Mouse (Mus musculus): ENCODE data around the gene Acsm2. TPM values are rescaled to one million over a fixed set of nuclear protein-coding genes. Genes with fewer than 3 reads are reported as not detected.
"Not testable (repeated sequence)": the region's sequence is repeated elsewhere in the genome, so short reads cannot be mapped to it uniquely, and the experiment has no call there.

Acsm2 gene
- total RNA-seq, 1 experiment from 2014 or later: not detected

- not testable (repeated sequence) for DNase-seq
Measured at GRCm38 (mm10) chr7:119562476-119562875, 8.3 kb downstream of the Acsm2 start.

- no peak for DNase-seq
Measured at GRCm38 (mm10) chr7:119594530-119595107, 40.5 kb downstream of the Acsm2 start.

GRCm38 (mm10) chr7:119595306-119595705 lies 41.2 kb downstream of the Acsm2 start:
- DNase-seq: no peak

GRCm38 (mm10) chr7:119596536-119596935 lies 42.4 kb downstream of the Acsm2 start:
- no peak for DNase-seq

- no peak for DNase-seq
Measured at GRCm38 (mm10) chr7:119601195-119601953, 47.2 kb downstream of the Acsm2 start.

GRCm38 (mm10) chr7:119601954-119602317 lies 47.8 kb downstream of the Acsm2 start:
- DNase-seq: no peak

- no peak for DNase-seq
Measured at GRCm38 (mm10) chr7:119604903-119605483, 50.9 kb downstream of the Acsm2 start.

GRCm38 (mm10) chr7:119605926-119606663 lies 52.0 kb downstream of the Acsm2 start:
- no peak for DNase-seq

GRCm38 (mm10) chr7:119606664-119607076 lies 52.5 kb downstream of the Acsm2 start, which contains the start of gene Acsm1:
Gene Acsm1 (plus strand): TSS chr7:119607026.
- DNase-seq: no peak

GRCm38 (mm10) chr7:119607796-119608515 lies 53.8 kb downstream of the Acsm2 start:
- no peak for DNase-seq

GRCm38 (mm10) chr7:119616531-119616930 lies 62.4 kb downstream of the Acsm2 start:
- no peak for DNase-seq

GRCm38 (mm10) chr7:119617593-119617992 lies 63.5 kb downstream of the Acsm2 start:
- no peak for DNase-seq

GRCm38 (mm10) chr7:119618209-119618935 lies 64.2 kb downstream of the Acsm2 start:
- no peak for DNase-seq

- no peak for DNase-seq
Measured at GRCm38 (mm10) chr7:119620157-119620556, 66.0 kb downstream of the Acsm2 start.

- no peak for DNase-seq
Measured at GRCm38 (mm10) chr7:119638773-119639172, 84.6 kb downstream of the Acsm2 start.

- no peak for DNase-seq
Measured at GRCm38 (mm10) chr7:119642307-119642706, 88.2 kb downstream of the Acsm2 start.

Other genes starting within 250 kb of the Acsm2 start
- gene Gp2, start 95.1 kb upstream of the Acsm2 start, total RNA-seq (2021): not detected in 2 replicates
- gene Umod, start 75.1 kb upstream of the Acsm2 start, total RNA-seq (2021): not detected in 2 replicates
- gene Acsm5, start 34.9 kb upstream of the Acsm2 start, total RNA-seq (2021): 3.0 and 3.3 TPM in 2 replicates
- not detected in 2 replicates for gene Pdilt, start 30.9 kb upstream of the Acsm2 start, total RNA-seq (2021)
- 3.5 TPM in 1 of 2 replicates, not detected in the other for gene Acsm1, start 52.7 kb downstream of the Acsm2 start, total RNA-seq (2021)
- not detected in 2 replicates for gene Acsm4, start 135.7 kb downstream of the Acsm2 start, total RNA-seq (2021)
- 31.1 and 35.9 TPM in 2 replicates for gene Thumpd1, start 166.5 kb downstream of the Acsm2 start, total RNA-seq (2021)
- 38.2 and 46.5 TPM in 2 replicates for gene Acsm3, start 206.6 kb downstream of the Acsm2 start, total RNA-seq (2021)
- gene Rexo5, start 239.7 kb downstream of the Acsm2 start, total RNA-seq (2021): 8.6 and 9.4 TPM in 2 replicates
- 7.3 and 7.8 TPM in 2 replicates for gene Eri2, start 239.7 kb downstream of the Acsm2 start, total RNA-seq (2021)